Mouse (Mus musculus): Measurements from ENCODE around the gene Rbck1. TPM values are rescaled to one million over a fixed set of nuclear protein-coding genes. Genes with fewer than 3 reads are reported as not detected.

Gene Rbck1
- polyA plus RNA-seq, 1 experiment: 65.3 TPM

GRCm38 (mm10) chr2:152313926-152314325, 18.5 kb downstream of the Rbck1 start:
- Histone ChIP-seq H3K4me3 (ENCODE audit: insufficient read depth, poor library complexity, severe bottlenecking) (no peak overlapping the region), H3K36me3 (ENCODE audit: control insufficient read depth, insufficient read depth) (peaks cover 80% of the 10 kb centered on the region), H3K79me3 (ENCODE audit: low read depth) (no peaks in the 10 kb centered on the region), H3K27me3 (ENCODE audit: control insufficient read depth, insufficient read depth, insufficient read length) (no peaks in the 10 kb centered on the region), H3K79me2 (ENCODE audit: control insufficient read depth, insufficient read depth) (no peaks in the 10 kb centered on the region), H3ac (ENCODE audit: control insufficient read depth, insufficient read length, low read depth) (no peak overlapping the region)
- TF ChIP-seq FOSL1 (IDR thresholded peaks at IDR 0.05; ENCODE audit: insufficient read depth, low read length, poor library complexity, severe bottlenecking) (no peak), MYOD1 (IDR thresholded peaks at IDR 0.05; ENCODE audit: control insufficient read depth, insufficient read length, low read depth) (no peak), CEBPB (IDR thresholded peaks at IDR 0.05; ENCODE audit: low read depth) (no peak), MAX (IDR thresholded peaks at IDR 0.05) (no peak), USF1 (IDR thresholded peaks at IDR 0.05; ENCODE audit: low read depth) (no peak), CTCF (IDR thresholded peaks at IDR 0.05; ENCODE audit: control insufficient read depth, insufficient read depth, insufficient read length) (no peak), MYOG (IDR thresholded peaks at IDR 0.05; ENCODE audit: control insufficient read depth, extremely low read depth, insufficient read length) (no peak)

- no peak overlapping the region for H3ac ChIP-seq (ENCODE audit: control insufficient read depth, insufficient read length, low read depth)
- no peaks in the 10 kb centered on the region for H3K79me2 ChIP-seq (ENCODE audit: control insufficient read depth, insufficient read depth)
- peaks cover 84% of the 10 kb centered on the region for H3K36me3 ChIP-seq (ENCODE audit: control insufficient read depth, insufficient read depth)
- H3K4me3 ChIP-seq (ENCODE audit: insufficient read depth, poor library complexity, severe bottlenecking): no peak overlapping the region
- TF ChIP-seq FOSL1 (IDR thresholded peaks at IDR 0.05; ENCODE audit: insufficient read depth, low read length, poor library complexity, severe bottlenecking): no peak
- no peak for TF ChIP-seq CEBPB (IDR thresholded peaks at IDR 0.05; ENCODE audit: low read depth)
- TF ChIP-seq USF1 (IDR thresholded peaks at IDR 0.05; ENCODE audit: low read depth): no peak
- no peak for TF ChIP-seq CTCF (IDR thresholded peaks at IDR 0.05; ENCODE audit: control insufficient read depth, insufficient read depth, insufficient read length)
- TF ChIP-seq MAX (IDR thresholded peaks at IDR 0.05): no peak
- no peak for TF ChIP-seq MYOD1 (IDR thresholded peaks at IDR 0.05; ENCODE audit: control insufficient read depth, insufficient read length, low read depth)
- no peak for TF ChIP-seq MYOG (IDR thresholded peaks at IDR 0.05; ENCODE audit: control insufficient read depth, extremely low read depth, insufficient read length)
- no peaks in the 10 kb centered on the region for H3K27me3 ChIP-seq (ENCODE audit: control insufficient read depth, insufficient read depth, insufficient read length)
- no peaks in the 10 kb centered on the region for H3K79me3 ChIP-seq (ENCODE audit: low read depth)
These were observed 19.5 kb downstream of the Rbck1 start for GRCm38 (mm10) chr2:152312996-152313395.

- peaks cover 94% of the 10 kb centered on the region for H3K36me3 ChIP-seq (ENCODE audit: control insufficient read depth, insufficient read depth)
These were observed 25.3 kb downstream of the Rbck1 start for GRCm38 (mm10) chr2:152307186-152307585.

GRCm38 (mm10) chr2:152305480-152305879, 27.0 kb downstream of the Rbck1 start:
- peaks cover 23% of the 10 kb centered on the region for H3K79me2 ChIP-seq (ENCODE audit: control insufficient read depth, insufficient read depth)
- H3K79me3 ChIP-seq (ENCODE audit: low read depth): peaks cover 9% of the 10 kb centered on the region
- peaks cover 86% of the 10 kb centered on the region for H3K36me3 ChIP-seq (ENCODE audit: control insufficient read depth, insufficient read depth)
- H3ac ChIP-seq (ENCODE audit: control insufficient read depth, insufficient read length, low read depth): no peak overlapping the region
- H3K4me3 ChIP-seq (ENCODE audit: insufficient read depth, poor library complexity, severe bottlenecking): no peak overlapping the region
- H3K27me3 ChIP-seq (ENCODE audit: control insufficient read depth, insufficient read depth, insufficient read length): no peaks in the 10 kb centered on the region
- no peak for TF ChIP-seq MYOG (IDR thresholded peaks at IDR 0.05; ENCODE audit: control insufficient read depth, extremely low read depth, insufficient read length)
- no peak for TF ChIP-seq MYOD1 (IDR thresholded peaks at IDR 0.05; ENCODE audit: control insufficient read depth, insufficient read length, low read depth)
- TF ChIP-seq USF1 (IDR thresholded peaks at IDR 0.05; ENCODE audit: low read depth): no peak
- TF ChIP-seq MAX (IDR thresholded peaks at IDR 0.05): no peak
- no peak for TF ChIP-seq CEBPB (IDR thresholded peaks at IDR 0.05; ENCODE audit: low read depth)
- no peak for TF ChIP-seq FOSL1 (IDR thresholded peaks at IDR 0.05; ENCODE audit: insufficient read depth, low read length, poor library complexity, severe bottlenecking)
- no peak for TF ChIP-seq CTCF (IDR thresholded peaks at IDR 0.05; ENCODE audit: control insufficient read depth, insufficient read depth, insufficient read length)

More at GRCm38 (mm10) chr2:152307186-152307585, 25.3 kb downstream of the Rbck1 start:
- H3K4me3 ChIP-seq (ENCODE audit: insufficient read depth, poor library complexity, severe bottlenecking): no peak overlapping the region
- no peak overlapping the region for H3ac ChIP-seq (ENCODE audit: control insufficient read depth, insufficient read length, low read depth)
- H3K79me2 ChIP-seq (ENCODE audit: control insufficient read depth, insufficient read depth): peaks cover 6% of the 10 kb centered on the region
- TF ChIP-seq CEBPB (IDR thresholded peaks at IDR 0.05; ENCODE audit: low read depth) (no peak), MYOG (IDR thresholded peaks at IDR 0.05; ENCODE audit: control insufficient read depth, extremely low read depth, insufficient read length) (no peak)
- H3K27me3 ChIP-seq (ENCODE audit: control insufficient read depth, insufficient read depth, insufficient read length): no peaks in the 10 kb centered on the region
- H3K79me3 ChIP-seq (ENCODE audit: low read depth): peaks cover under 1% of the 10 kb centered on the region

- TF ChIP-seq MYOD1 (IDR thresholded peaks at IDR 0.05; ENCODE audit: control insufficient read depth, insufficient read length, low read depth) (no peak), MAX (IDR thresholded peaks at IDR 0.05) (no peak), CEBPB (IDR thresholded peaks at IDR 0.05; ENCODE audit: low read depth) (no peak)
- peaks cover 69% of the 10 kb centered on the region for H3K36me3 ChIP-seq (ENCODE audit: control insufficient read depth, insufficient read depth)
- no peak overlapping the region for H3K4me3 ChIP-seq (ENCODE audit: insufficient read depth, poor library complexity, severe bottlenecking)
- H3K79me2 ChIP-seq (ENCODE audit: control insufficient read depth, insufficient read depth): peaks cover 38% of the 10 kb centered on the region
- no peak overlapping the region for H3ac ChIP-seq (ENCODE audit: control insufficient read depth, insufficient read length, low read depth)
- H3K79me3 ChIP-seq (ENCODE audit: low read depth): peaks cover 17% of the 10 kb centered on the region
- H3K27me3 ChIP-seq (ENCODE audit: control insufficient read depth, insufficient read depth, insufficient read length): no peaks in the 10 kb centered on the region
These were observed 28.7 kb downstream of the Rbck1 start for GRCm38 (mm10) chr2:152303781-152304180.

GRCm38 (mm10) chr2:152302862-152303261, 29.6 kb downstream of the Rbck1 start:
- no peak overlapping the region for H3ac ChIP-seq (ENCODE audit: control insufficient read depth, insufficient read length, low read depth)
- peaks cover 59% of the 10 kb centered on the region for H3K36me3 ChIP-seq (ENCODE audit: control insufficient read depth, insufficient read depth)
- H3K79me3 ChIP-seq (ENCODE audit: low read depth): peaks cover 24% of the 10 kb centered on the region
- no peaks in the 10 kb centered on the region for H3K27me3 ChIP-seq (ENCODE audit: control insufficient read depth, insufficient read depth, insufficient read length)
- no peak overlapping the region for H3K4me3 ChIP-seq (ENCODE audit: insufficient read depth, poor library complexity, severe bottlenecking)
- TF ChIP-seq MAX (IDR thresholded peaks at IDR 0.05): no peak
- no peak for TF ChIP-seq CEBPB (IDR thresholded peaks at IDR 0.05; ENCODE audit: low read depth)
- no peak for TF ChIP-seq USF1 (IDR thresholded peaks at IDR 0.05; ENCODE audit: low read depth)
- TF ChIP-seq CTCF (IDR thresholded peaks at IDR 0.05; ENCODE audit: control insufficient read depth, insufficient read depth, insufficient read length): no peak
- H3K79me2 ChIP-seq (ENCODE audit: control insufficient read depth, insufficient read depth): peaks cover 48% of the 10 kb centered on the region
